Mouse (Mus musculus) small intestine, adult 2 months (tissue): ENCODE measurements around the gene Cers2.

Experiments used
- CTCF ChIP-seq: fragments of 200-500 bp; IDR thresholded peaks from 2 replicates; pipeline ENCODE4 v1.5.1; 2012; ENCODE audit warnings: low read depth, mild to moderate bottlenecking, control low read depth, inconsistent platforms, low read length, moderate library complexity, mixed read lengths; ENCODE audit not compliant: insufficient replicate concordance, insufficient read length; ENCODE audit errors: extremely low read depth
- POLR2A ChIP-seq: fragments of 200-500 bp; IDR thresholded peaks from 2 replicates; pipeline ENCODE4 v1.6.1; 2012; ENCODE audit warnings: low read depth, mild to moderate bottlenecking, control low read depth, inconsistent platforms, low read length, moderate library complexity

DNA sequence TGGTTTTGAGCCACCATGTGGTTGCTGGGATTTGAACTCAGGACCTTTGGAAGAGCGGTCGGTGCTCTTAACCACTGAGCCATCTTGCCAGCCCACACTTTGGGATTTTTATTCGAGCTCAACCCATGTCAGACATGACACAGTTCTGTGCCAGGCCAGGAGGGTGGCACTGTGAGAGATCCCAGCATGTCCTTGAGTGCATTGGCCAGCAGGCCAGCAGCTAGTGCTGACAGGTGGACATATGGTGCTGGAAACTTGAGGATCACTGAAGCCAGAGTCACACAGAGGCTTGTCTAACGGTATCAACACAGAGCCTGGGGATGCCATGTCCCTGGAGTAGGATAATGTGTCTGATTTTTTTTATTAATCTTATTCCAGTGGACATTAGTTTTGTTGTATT is 25.2 kb upstream of the Cers2 start:
- TF ChIP-seq CTCF (no peak), POLR2A (no peak)
